Mouse (Mus musculus) lung, adult 2 months (tissue): ENCODE data around the gene Zbtb20. TPM values are rescaled to one million over a fixed set of nuclear protein-coding genes. Genes with fewer than 3 reads are reported as not detected.
A peak's percentile ranks its signal among the peaks of the same experiment; 100 is the strongest.

ENCODE experiments used
- DNase-seq: peaks from one replicate; pipeline ENCODE4 v3.0.0; 2022
- H3K4me1 ChIP-seq: fragments of 200-500 bp; 2 replicates; pipeline ENCODE4 v1.6.1; 2011; ENCODE audit warnings: low read length; ENCODE audit not compliant: control insufficient read depth, insufficient read depth
- H3K4me3 ChIP-seq: fragments of 200-500 bp; replicated peaks from 2 replicates; pipeline ENCODE3; 2011; ENCODE audit warnings: low read depth, mild to moderate bottlenecking, control low read depth, low read length; ENCODE audit errors: extremely low read depth
- CTCF ChIP-seq: fragments of 200-500 bp; IDR thresholded peaks from 2 replicates; pipeline ENCODE4 v1.5.1; 2011; ENCODE audit warnings: mild to moderate bottlenecking, low read length, control low read depth; ENCODE audit not compliant: insufficient read depth
- POLR2A ChIP-seq: fragments of 200-500 bp; IDR thresholded peaks from 2 replicates; pipeline ENCODE4 v1.6.1; 2011; ENCODE audit warnings: low read depth, mild to moderate bottlenecking, control low read depth, low read length, borderline replicate concordance; ENCODE audit errors: extremely low read depth
- WGBS: fragments of 180-500 bp; shearing (Covaris S2); methylation state at CpG from one replicate; pipeline ENCODE4 v1.1.7; 2018; 5-methylcytosine and 5-hydroxymethylcytosine counted together
- polyA plus RNA-seq: library from polyadenylated mRNA; depleted of rRNA; stranded (reverse); fragments of >200 nt; gene quantifications from 2 replicates; pipeline ENCODE4 v1.2.3, GENCODE M21; 2012

Zbtb20 gene
- polyA plus RNA-seq, 1 experiment, result 30.7 TPM

- no peak for TF ChIP-seq POLR2A
- no peak for TF ChIP-seq CTCF
- no peak for DNase-seq
- Histone ChIP-seq H3K4me3 (no peak overlapping the region), H3K4me1 (peaks cover 2% of the 10 kb centered on the region; the same call in 1 of the 2 replicates)
- 93% methylated on average over 4 of the region's 4 CpGs for WGBS
Measured at GRCm38 (mm10) chr16:43522482-43522881, 646.8 kb downstream of the Zbtb20 start.

GRCm38 (mm10) chr16:43524179-43524578 is 648.5 kb downstream of the Zbtb20 start:
- no peak for TF ChIP-seq CTCF
- no peak for TF ChIP-seq POLR2A

GRCm38 (mm10) chr16:43525624-43526023 is 649.9 kb downstream of the Zbtb20 start:
- peaks cover 2% of the 10 kb centered on the region; the same call in 1 of the 2 replicates for H3K4me1 ChIP-seq
- WGBS, result 95% methylated on average over 6 of the region's 6 CpGs
- H3K4me3 ChIP-seq, result no peak overlapping the region
- no peak for DNase-seq
- no peak for TF ChIP-seq CTCF
- no peak for TF ChIP-seq POLR2A

More at GRCm38 (mm10) chr16:43524179-43524578, 648.5 kb downstream of the Zbtb20 start:
- no peak for DNase-seq
- H3K4me3 ChIP-seq, result no peak overlapping the region
- peaks cover 2% of the 10 kb centered on the region; the same call in 1 of the 2 replicates for H3K4me1 ChIP-seq
- 84% methylated on average over 9 of the region's 9 CpGs for WGBS

GRCm38 (mm10) chr16:43528300-43528699 is 652.6 kb downstream of the Zbtb20 start:
- H3K4me3 ChIP-seq, result no peak overlapping the region
- no peak for TF ChIP-seq CTCF
- no peak for TF ChIP-seq POLR2A
- H3K4me1 ChIP-seq, result no peaks in the 10 kb centered on the region
- DNase-seq, result no peak
- 60% methylated on average over 1 of the region's 1 CpGs for whole genome bisulfite sequencing

- Histone ChIP-seq H3K4me1 (peaks cover 3% of the 10 kb centered on the region; the same call in 1 of the 2 replicates), H3K4me3 (no peak overlapping the region)
- TF ChIP-seq POLR2A (no peak), CTCF (no peak)
- 86% methylated on average over 6 of the region's 6 CpGs for WGBS
- DNase-seq, result no peak
Measured at GRCm38 (mm10) chr16:43531328-43531727, 655.6 kb downstream of the Zbtb20 start.

GRCm38 (mm10) chr16:43534103-43534502 is 658.4 kb downstream of the Zbtb20 start:
- Histone ChIP-seq H3K4me1 (peaks cover 5% of the 10 kb centered on the region), H3K4me3 (no peak overlapping the region)
- no peak for DNase-seq
- 71% methylated on average over 3 of the region's 3 CpGs for WGBS
- TF ChIP-seq CTCF, result no peak
- no peak for TF ChIP-seq POLR2A

GRCm38 (mm10) chr16:43535912-43536311 is 660.2 kb downstream of the Zbtb20 start:
- Histone ChIP-seq H3K4me1 (peaks cover 13% of the 10 kb centered on the region), H3K4me3 (no peak overlapping the region)
- DNase-seq, result no peak
- no peak for TF ChIP-seq CTCF
- no peak for TF ChIP-seq POLR2A
- WGBS, result 64% methylated on average over 1 of the region's 1 CpGs

- TF ChIP-seq POLR2A, result no peak
- no peak for TF ChIP-seq CTCF
- no peak for DNase-seq
- 75% methylated on average over 7 of the region's 7 CpGs for WGBS
- H3K4me3 ChIP-seq, result no peak overlapping the region
- H3K4me1 ChIP-seq, result peaks cover 13% of the 10 kb centered on the region
Measured at GRCm38 (mm10) chr16:43537163-43537562, 661.5 kb downstream of the Zbtb20 start.

GRCm38 (mm10) chr16:43539659-43540096 is 664.0 kb downstream of the Zbtb20 start:
- DNase-seq, result no peak
- Histone ChIP-seq H3K4me1 (peaks cover 11% of the 10 kb centered on the region), H3K4me3 (no peak overlapping the region)
- TF ChIP-seq CTCF (no peak), POLR2A (no peak)
- 44% methylated on average over 12 of the region's 12 CpGs for WGBS

- Histone ChIP-seq H3K4me1 (peaks cover 11% of the 10 kb centered on the region), H3K4me3 (no peak overlapping the region)
- WGBS, result 15% methylated on average over 3 of the region's 3 CpGs
- DNase-seq, result no peak
- TF ChIP-seq CTCF (0 out of 2 replicates have a peak, but pooled peaks have one; percentile 37), POLR2A (no peak)
Measured at GRCm38 (mm10) chr16:43540108-43540507, 664.4 kb downstream of the Zbtb20 start.

- peaks cover 11% of the 10 kb centered on the region for H3K4me1 ChIP-seq
- TF ChIP-seq CTCF (no peak), POLR2A (no peak)
- DNase-seq, result no peak
- no peak overlapping the region for H3K4me3 ChIP-seq
- WGBS, result 82% methylated on average over 10 of the region's 10 CpGs
Measured at GRCm38 (mm10) chr16:43540546-43541167, 665.0 kb downstream of the Zbtb20 start.
